Mouse (Mus musculus) cortical plate, adult 2 months (tissue): ENCODE results near the gene Arsa.

Experiments used
- CTCF ChIP-seq: fragments of 200-500 bp; IDR thresholded peaks from 2 replicates; pipeline ENCODE4 v1.5.1; 2011; ENCODE audit warnings: mild to moderate bottlenecking, control low read depth, low read length; ENCODE audit not compliant: insufficient read depth; ENCODE audit errors: extremely low read depth
- POLR2A ChIP-seq: fragments of 200-500 bp; IDR thresholded peaks from 2 replicates; pipeline ENCODE4 v1.6.1; 2011; ENCODE audit warnings: mild to moderate bottlenecking, low read length, control low read depth; ENCODE audit not compliant: insufficient read depth; ENCODE audit errors: extremely low read depth

GRCm38 (mm10) chr15:89504838-89505237 lies 27.6 kb upstream of the Arsa start:
- TF ChIP-seq POLR2A (no peak), CTCF (no peak)
